Mouse (Mus musculus) forebrain, embryonic 11.5 days (tissue): ENCODE measurements at regions not wholly inside any gene's neighbourhood (a gene's known extent, or its start where the extent isn't known, plus 50 kb on each side); places are given as distances from the start of the nearest gene placed in this dataset.

Experiments
- ATAC-seq: fragments of 200-750 bp; cut with Nextera tagmentation; replicated peaks from 2 replicates; pipeline ENCODE4 v1.8.0; 2017; ENCODE audit warnings: moderate TSS enrichment; ENCODE audit not compliant: low FRiP score
- DNase-seq: peaks from one replicate; pipeline ENCODE4 v3.0.0-alpha.2; 2017; ENCODE audit warnings: low spot score
- H3K27ac ChIP-seq: fragments of 300-500 bp; sonication (generic); 2 replicates; pipeline ENCODE4 v1.5.1; 2014; ENCODE audit warnings: low read depth, low read length
- H3K27me3 ChIP-seq: fragments of 300-500 bp; sonication (generic); 2 replicates; pipeline ENCODE4 v1.6.1; 2014; ENCODE audit warnings: mild to moderate bottlenecking, low read length, mixed read lengths; ENCODE audit not compliant: control insufficient read depth, insufficient read depth
- H3K36me3 ChIP-seq: fragments of 300-500 bp; sonication (generic); 2 replicates; pipeline ENCODE4 v1.6.1; 2014; ENCODE audit warnings: mild to moderate bottlenecking, low read length, moderate library complexity, mixed read lengths; ENCODE audit not compliant: control insufficient read depth, insufficient read depth
- H3K4me1 ChIP-seq: fragments of 300-500 bp; sonication (generic); replicated peaks from 2 replicates; pipeline ENCODE4 v1.6.1; 2014; ENCODE audit warnings: low read length, mixed read lengths; ENCODE audit not compliant: control insufficient read depth, insufficient read depth
- H3K4me2 ChIP-seq: fragments of 300-500 bp; sonication (generic); 2 replicates; pipeline ENCODE4 v1.6.1; 2014; ENCODE audit warnings: low read depth, mild to moderate bottlenecking, low read length, moderate library complexity, mixed read lengths; ENCODE audit not compliant: severe bottlenecking
- H3K4me3 ChIP-seq: fragments of 300-500 bp; sonication (generic); 2 replicates; pipeline ENCODE4 v1.5.1; 2014; ENCODE audit warnings: low read depth, low read length
- H3K9ac ChIP-seq: fragments of 300-500 bp; sonication (generic); 2 replicates; pipeline ENCODE4 v1.6.1; 2014; ENCODE audit warnings: low read length
- H3K9me3 ChIP-seq: fragments of 300-500 bp; sonication (generic); 2 replicates; pipeline ENCODE4 v1.6.1; 2016; ENCODE audit warnings: low read length, mixed read lengths; ENCODE audit not compliant: control insufficient read depth
- WGBS: fragments of 180-500 bp; shearing (Covaris S2); extraction: QIAGEN DNeasy Blood & Tissue Kit; methylation state at CpG from one replicate; pipeline ENCODE4 v1.1.7; 2014; 5-methylcytosine and 5-hydroxymethylcytosine counted together

DNA sequence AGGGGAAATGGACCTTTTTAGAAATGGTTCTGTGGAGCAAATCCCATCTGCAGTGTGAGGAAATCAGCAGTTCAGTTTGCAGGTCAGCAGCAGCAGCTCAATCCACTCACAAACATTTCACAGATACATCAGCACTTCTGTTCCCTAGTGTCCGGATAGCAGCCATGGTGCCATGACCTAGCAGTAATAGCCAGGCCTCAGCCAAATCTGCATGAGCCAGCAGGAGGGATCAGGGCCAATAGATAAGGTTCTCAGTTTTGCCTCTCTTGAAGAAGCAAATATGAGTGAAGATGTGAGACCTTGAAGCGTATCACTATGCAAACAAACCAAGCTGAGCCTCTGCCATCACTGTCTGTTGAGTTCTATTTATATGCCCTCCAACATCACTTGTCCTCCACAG lies 380.7 kb upstream of the Chrm3 start:
- no peaks in the 10 kb centered on the region for H3K36me3 ChIP-seq
- H3K4me3 ChIP-seq: no peak overlapping the region
- WGBS: 88% methylated on average over 2 of the region's 2 CpGs
- H3K27me3 ChIP-seq: no peaks in the 10 kb centered on the region
- no peak overlapping the region for H3K4me2 ChIP-seq
- DNase-seq: no peak
- ATAC-seq: no peak
- no peaks in the 10 kb centered on the region for H3K4me1 ChIP-seq
- no peak overlapping the region for H3K9ac ChIP-seq
- H3K27ac ChIP-seq: no peak overlapping the region
- H3K9me3 ChIP-seq: no peaks in the 10 kb centered on the region

DNA sequence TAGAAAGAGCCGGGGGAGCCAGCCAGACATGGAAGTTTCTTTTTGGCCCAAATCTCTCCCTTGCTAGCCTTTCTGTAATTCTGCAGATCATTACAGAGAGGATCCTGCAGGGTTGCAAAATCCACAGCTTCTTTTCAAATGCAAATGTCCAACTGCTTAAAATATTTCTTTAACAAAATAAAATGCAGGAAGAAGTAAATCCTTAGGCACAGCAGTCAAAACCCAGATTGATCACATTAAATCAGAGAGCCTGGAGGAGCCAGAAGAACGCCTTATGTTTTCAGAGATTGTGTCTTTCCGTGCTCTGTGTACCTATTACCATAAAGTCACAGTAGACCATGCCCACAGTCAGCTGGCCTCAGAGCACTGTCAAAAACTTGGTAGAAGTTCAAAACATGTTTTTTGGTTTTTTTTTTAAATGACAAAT lies 365.1 kb upstream of the Chrm3 start:
- no peaks in the 10 kb centered on the region for H3K27me3 ChIP-seq
- no peaks in the 10 kb centered on the region for H3K36me3 ChIP-seq
- 53% methylated on average over 3 of the region's 3 CpGs for WGBS
- no peaks in the 10 kb centered on the region for H3K9me3 ChIP-seq
- no peak overlapping the region for H3K9ac ChIP-seq
- H3K4me1 ChIP-seq: 0 out of 2 replicates have a peak, but pooled peaks cover 2% of the 10 kb centered on the region
- no peak for DNase-seq
- H3K27ac ChIP-seq: 0 out of 2 replicates have a peak overlapping the region, but pooled peaks have one; percentile 42
- peak; percentile 61 for ATAC-seq
- no peak overlapping the region for H3K4me3 ChIP-seq
- no peak overlapping the region for H3K4me2 ChIP-seq

DNA sequence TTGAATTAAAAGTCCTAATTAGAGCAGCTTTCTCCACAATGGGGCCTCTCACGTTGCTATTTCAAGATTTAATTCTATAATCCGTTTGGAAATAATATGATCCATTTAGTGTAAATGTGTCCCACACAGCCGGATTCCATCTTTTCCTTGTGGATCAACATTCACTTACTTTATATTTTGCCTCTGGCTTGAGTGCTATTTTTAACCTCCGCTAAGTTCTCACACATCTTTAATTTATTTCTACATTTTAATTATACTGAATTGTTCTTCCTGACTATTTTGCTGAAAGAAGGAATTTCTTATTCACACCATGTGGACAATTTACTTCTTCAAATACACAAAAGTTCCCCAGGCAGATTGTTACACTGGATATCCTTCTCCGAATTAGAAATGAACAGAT lies 364.7 kb upstream of the Chrm3 start:
- no peaks in the 10 kb centered on the region for H3K36me3 ChIP-seq
- DNase-seq: no peak
- H3K4me2 ChIP-seq: no peak overlapping the region
- H3K27me3 ChIP-seq: no peaks in the 10 kb centered on the region
- no peaks in the 10 kb centered on the region for H3K9me3 ChIP-seq
- H3K27ac ChIP-seq: 0 out of 2 replicates have a peak overlapping the region, but pooled peaks have one; percentile 42
- no peak for ATAC-seq
- no peak overlapping the region for H3K4me3 ChIP-seq
- 0 out of 2 replicates have a peak, but pooled peaks cover 2% of the 10 kb centered on the region for H3K4me1 ChIP-seq
- WGBS: 53% methylated on average over 5 of the region's 5 CpGs
- no peak overlapping the region for H3K9ac ChIP-seq

DNA sequence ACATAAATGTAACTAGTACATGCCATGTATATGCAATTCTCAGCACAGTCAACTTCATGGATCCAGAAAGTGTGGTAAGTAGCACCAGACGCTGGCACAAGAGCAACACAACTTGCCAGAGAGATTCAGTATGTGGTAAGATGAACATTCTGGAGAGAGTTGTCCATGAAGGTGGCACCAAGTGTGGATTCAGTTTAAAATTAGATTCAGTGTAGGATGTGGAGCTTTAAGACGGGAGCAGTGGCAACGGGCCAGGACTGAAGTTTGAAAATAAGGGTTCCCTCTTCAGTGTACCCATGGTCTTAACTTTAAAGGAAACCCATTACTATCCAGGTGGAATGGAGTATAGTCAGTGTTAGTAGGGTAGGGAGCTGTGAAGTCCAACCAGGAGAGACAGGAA lies 360.0 kb upstream of the Chrm3 start:
- ATAC-seq: no peak
- H3K4me3 ChIP-seq: no peak overlapping the region
- no peak overlapping the region for H3K27ac ChIP-seq
- 87% methylated on average over 3 of the region's 3 CpGs for WGBS
- H3K9ac ChIP-seq: no peak overlapping the region
- H3K9me3 ChIP-seq: no peaks in the 10 kb centered on the region
- no peak overlapping the region for H3K4me2 ChIP-seq
- no peak for DNase-seq
- H3K36me3 ChIP-seq: no peaks in the 10 kb centered on the region
- 0 out of 2 replicates have a peak, but pooled peaks cover 2% of the 10 kb centered on the region for H3K4me1 ChIP-seq
- no peaks in the 10 kb centered on the region for H3K27me3 ChIP-seq

DNA sequence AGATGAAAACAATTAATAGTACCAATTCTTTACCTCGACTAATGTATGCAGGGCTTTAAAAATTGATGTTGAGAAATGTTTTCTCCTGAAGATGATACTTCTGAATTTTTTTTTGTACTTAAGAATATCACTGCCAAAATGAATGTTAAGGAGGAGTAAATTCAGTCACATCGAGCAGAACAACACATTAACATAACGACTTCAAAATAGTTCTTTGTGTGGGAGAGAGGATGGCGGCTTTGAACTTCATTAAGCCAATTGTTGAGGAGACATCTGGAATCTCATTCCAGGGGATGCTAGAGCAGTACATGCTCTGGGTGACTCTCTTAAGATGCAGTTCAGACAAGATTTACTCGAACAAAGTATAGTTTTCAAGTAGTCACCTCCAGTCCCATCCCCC lies 350.8 kb upstream of the Chrm3 start:
- 73% methylated on average over 5 of the region's 5 CpGs for WGBS
- no peaks in the 10 kb centered on the region for H3K4me1 ChIP-seq
- DNase-seq (no peak), ATAC-seq (no peak)
- no peak overlapping the region for H3K9ac ChIP-seq
- H3K4me2 ChIP-seq: no peak overlapping the region
- no peaks in the 10 kb centered on the region for H3K9me3 ChIP-seq
- H3K36me3 ChIP-seq: no peaks in the 10 kb centered on the region
- no peak overlapping the region for H3K27ac ChIP-seq
- H3K27me3 ChIP-seq: no peaks in the 10 kb centered on the region
- H3K4me3 ChIP-seq: no peak overlapping the region

DNA sequence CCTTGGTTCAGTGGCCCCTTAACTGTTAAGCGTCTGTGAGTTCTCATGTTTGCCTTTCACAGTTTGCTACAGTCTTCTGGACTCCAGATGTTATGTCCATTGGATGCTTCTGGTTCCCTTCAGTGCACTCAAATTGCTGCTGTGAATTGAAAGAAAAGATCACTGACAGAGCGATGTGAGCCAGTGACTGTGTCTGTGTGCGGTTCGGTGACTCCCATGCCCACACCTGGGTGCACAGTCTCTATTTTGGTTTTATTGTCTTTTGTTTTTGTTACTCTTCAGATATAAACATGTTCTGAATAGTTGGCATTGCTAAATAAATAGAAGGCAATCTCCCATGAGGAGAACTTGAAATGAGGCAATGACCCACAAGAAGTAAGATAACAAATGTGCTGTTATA lies 350.3 kb upstream of the Chrm3 start:
- WGBS: 74% methylated on average over 4 of the region's 4 CpGs
- no peak overlapping the region for H3K27ac ChIP-seq
- no peak overlapping the region for H3K9ac ChIP-seq
- H3K27me3 ChIP-seq: no peaks in the 10 kb centered on the region
- no peak for ATAC-seq
- H3K9me3 ChIP-seq: no peaks in the 10 kb centered on the region
- no peak overlapping the region for H3K4me3 ChIP-seq
- H3K4me2 ChIP-seq: no peak overlapping the region
- no peaks in the 10 kb centered on the region for H3K4me1 ChIP-seq
- DNase-seq: no peak
- no peaks in the 10 kb centered on the region for H3K36me3 ChIP-seq

DNA sequence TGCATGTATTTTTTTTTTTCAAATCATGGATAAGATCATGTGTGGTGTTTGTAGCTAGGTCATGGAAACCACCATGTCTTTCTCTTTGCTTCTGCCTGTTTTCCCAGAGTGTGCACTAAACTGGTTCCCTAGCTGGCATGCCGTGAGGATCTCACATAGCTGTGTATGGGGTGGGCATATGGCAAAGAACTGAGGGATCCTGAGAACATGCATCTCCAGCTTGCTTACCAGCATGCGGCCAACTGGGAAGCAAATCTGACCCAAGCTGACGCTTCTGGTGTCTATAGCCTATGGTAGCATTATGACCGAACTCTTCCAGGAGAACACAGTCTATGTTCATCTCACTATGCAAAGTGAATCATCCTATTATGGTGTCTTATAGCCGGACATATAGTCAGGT lies 336.5 kb upstream of the Chrm3 start:
- no peaks in the 10 kb centered on the region for H3K36me3 ChIP-seq
- no peak overlapping the region for H3K9ac ChIP-seq
- DNase-seq (no peak), ATAC-seq (no peak)
- no peaks in the 10 kb centered on the region for H3K9me3 ChIP-seq
- H3K27ac ChIP-seq: no peak overlapping the region
- H3K4me3 ChIP-seq: no peak overlapping the region
- no peaks in the 10 kb centered on the region for H3K27me3 ChIP-seq
- no peak overlapping the region for H3K4me2 ChIP-seq
- 92% methylated on average over 5 of the region's 5 CpGs for WGBS
- H3K4me1 ChIP-seq: no peaks in the 10 kb centered on the region

DNA sequence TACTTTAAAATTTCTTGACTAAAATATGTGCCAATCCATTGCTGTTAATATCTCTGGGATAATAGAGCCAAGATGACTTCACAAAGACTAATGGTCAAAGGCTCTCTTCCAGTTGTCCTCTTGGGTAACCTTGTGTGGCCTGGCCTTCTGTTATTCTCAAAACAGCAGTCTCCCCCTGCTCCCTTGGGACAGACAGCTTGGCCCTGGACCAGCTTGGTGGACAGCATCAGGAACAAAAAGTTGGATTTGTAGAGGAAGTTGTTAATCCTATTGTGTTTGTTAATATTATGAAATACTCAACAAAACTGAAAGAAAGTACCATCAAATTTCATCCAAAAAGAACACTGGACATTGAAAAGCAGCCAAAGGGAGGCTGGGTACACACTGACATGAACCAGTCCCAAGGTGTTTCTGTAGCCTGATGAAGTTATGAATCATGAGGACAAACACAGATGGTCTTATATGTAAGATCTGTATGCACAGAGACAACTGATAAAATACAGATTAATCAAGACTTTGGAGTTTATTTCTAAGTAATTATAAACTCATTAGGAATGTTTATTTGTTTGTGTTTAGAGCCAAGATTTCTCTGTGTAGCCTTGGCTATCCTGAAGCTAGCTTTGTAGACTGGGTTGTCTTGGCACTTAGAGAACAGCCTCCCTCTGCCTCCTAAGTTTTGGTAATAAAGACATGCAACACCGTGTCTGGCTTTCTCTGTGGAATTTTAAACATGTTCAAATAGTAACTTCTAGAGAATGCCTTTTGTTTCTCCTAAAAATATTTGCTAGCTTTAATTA lies 335.7 kb upstream of the Chrm3 start:
- no peaks in the 10 kb centered on the region for H3K4me1 ChIP-seq
- H3K27me3 ChIP-seq: no peaks in the 10 kb centered on the region
- 86% methylated on average over 1 of the region's 1 CpGs for WGBS
- ATAC-seq (no peak), DNase-seq (no peak)
- no peaks in the 10 kb centered on the region for H3K36me3 ChIP-seq
- H3K4me2 ChIP-seq: no peak overlapping the region
- no peak overlapping the region for H3K4me3 ChIP-seq
- no peak overlapping the region for H3K9ac ChIP-seq
- H3K9me3 ChIP-seq: no peaks in the 10 kb centered on the region
- no peak overlapping the region for H3K27ac ChIP-seq

DNA sequence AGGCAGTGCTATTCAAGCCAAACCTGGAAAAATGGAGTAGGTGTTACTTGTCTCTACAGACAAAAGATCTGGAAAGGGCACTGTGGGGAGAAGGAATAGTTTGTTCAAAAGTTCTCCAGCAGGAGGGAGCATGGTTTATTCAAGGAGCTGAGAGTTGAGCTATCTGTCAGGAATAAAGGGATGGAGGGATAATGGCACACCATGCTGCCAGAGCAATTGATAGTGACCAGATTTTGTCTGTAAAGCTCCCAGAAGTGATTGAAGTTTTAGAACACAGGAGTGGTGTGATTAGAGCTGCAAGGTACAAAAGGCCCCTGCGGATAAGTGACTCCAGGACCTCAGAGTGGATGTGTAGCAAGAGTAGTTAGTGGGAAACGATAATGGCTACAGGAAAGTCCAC lies 330.7 kb upstream of the Chrm3 start:
- Histone ChIP-seq H3K27me3 (no peaks in the 10 kb centered on the region), H3K4me2 (no peak overlapping the region), H3K27ac (no peak overlapping the region), H3K4me3 (no peak overlapping the region), H3K4me1 (no peaks in the 10 kb centered on the region), H3K9ac (no peak overlapping the region), H3K36me3 (no peaks in the 10 kb centered on the region), H3K9me3 (no peaks in the 10 kb centered on the region)
- DNase-seq (no peak), ATAC-seq (no peak)
- 17% methylated on average over 2 of the region's 2 CpGs for WGBS
